Mouse (Mus musculus) testis, postnatal 10 days (tissue): ENCODE results near the gene Hadhb.
A peak's percentile ranks its signal among the peaks of the same experiment; 100 is the strongest.
"Not testable (repeated sequence)": the region's sequence is repeated elsewhere in the genome, so short reads cannot be mapped to it uniquely, and the experiment has no call there.

Experiments
- DNase-seq: peaks from one replicate; pipeline ENCODE4 v3.0.0; 2021; ENCODE audit warnings: low spot score

Hadhb gene

DNA sequence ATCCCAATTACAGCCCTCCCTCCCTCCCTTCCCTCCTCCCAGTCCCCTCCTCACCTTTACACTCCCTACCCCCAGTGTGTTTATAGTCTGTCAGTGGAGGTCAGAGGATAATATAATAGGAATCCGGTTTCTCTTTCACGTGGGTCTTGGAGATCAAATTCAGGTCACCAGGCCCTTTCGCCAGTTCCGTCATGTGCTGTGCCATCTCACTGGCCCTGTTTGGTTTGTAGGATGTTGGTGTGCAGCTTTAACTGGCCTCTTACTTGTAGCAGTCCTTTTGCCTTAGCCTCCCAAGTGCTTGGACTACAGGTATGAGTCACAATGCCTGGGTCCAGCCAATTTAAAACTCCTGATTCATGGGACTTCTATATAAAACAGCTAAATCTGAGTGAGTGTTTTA, 20.8 kb downstream of the Hadhb start:
- no peak for DNase-seq

DNA sequence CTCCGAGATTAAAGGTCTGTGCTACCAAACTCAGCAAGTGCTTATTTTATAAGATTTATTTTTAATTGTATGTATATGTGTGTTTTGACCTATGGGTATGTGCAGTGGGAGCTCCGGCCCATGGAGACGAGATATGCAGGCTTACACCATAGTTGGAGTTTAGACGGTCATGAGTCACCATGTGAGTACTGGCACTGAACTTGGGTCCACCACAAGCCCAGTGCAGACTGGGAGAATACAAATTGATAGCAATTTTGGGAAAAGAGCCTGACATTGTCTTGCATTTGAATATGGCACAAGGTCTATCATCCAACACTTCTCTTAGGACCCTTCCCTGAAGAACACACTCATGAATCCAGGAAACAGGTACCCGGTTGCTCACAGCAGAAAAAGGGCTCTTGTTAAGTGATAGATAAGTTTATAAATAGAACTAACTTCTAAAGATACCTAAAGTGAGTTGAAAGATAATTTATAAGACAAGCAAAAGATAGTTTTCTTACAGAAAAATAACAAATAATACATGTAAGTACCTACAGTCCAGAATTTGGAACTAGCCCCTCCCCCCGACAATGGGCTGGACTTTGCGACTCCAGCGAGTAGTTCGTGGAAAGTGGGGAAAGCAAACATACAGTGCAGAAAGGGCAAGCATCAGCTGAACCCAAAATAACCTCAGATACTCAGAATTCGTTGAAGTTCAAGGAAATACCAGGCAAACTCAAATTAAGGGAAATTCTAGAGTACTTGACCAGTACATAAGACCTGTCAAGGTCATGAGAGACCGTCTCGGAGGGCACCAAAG, 32.8 kb downstream of the Hadhb start:
- no peak for DNase-seq

- DNase-seq = no peak
Observed at GRCm38 (mm10) chr5:30192452-30192851, 37.4 kb downstream of the Hadhb start.

DNA sequence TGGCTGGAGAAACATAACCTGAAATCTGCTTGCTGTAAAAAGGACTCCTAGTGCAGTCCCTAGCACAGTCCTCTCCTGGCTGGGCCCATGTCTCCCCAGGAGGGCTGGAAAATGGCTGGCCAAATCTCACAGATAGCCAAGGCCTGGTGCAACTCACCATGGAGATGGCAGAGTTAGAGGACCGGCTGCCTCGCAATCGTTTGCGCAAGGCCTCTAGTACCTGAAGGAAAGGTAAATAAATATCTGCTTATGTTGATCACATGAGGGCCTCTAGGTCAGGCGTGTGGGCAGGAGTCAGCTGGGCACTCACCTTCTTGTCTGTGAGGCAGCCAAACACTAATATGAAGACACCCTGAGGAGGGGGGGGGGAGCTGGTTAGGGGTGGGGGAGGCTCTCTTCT, 40.3 kb downstream of the Hadhb start:
- DNase-seq = no peak

- DNase-seq = no peak
Observed at GRCm38 (mm10) chr5:30198257-30198656, 43.2 kb downstream of the Hadhb start.

DNA sequence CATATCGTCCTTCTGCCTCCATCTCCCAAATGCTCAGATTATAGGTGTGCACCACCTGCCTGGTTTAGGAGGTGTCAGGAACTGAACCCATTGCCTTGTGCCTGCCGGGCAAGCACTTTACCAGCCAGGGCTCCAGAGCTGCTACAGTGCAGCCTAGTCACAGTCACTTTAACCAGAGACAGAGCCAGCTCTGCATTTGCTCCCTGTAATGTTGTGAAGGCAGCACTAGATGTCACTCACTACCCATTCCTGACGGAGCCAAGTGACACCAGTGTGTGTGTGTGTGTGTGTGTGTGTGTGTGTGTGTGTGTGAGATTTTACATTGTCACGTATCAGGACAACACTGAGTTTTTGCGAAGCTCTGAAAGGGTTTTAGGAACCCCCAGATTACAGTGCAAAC, 46.5 kb downstream of the Hadhb start:
- DNase-seq = peak; percentile 62

DNA sequence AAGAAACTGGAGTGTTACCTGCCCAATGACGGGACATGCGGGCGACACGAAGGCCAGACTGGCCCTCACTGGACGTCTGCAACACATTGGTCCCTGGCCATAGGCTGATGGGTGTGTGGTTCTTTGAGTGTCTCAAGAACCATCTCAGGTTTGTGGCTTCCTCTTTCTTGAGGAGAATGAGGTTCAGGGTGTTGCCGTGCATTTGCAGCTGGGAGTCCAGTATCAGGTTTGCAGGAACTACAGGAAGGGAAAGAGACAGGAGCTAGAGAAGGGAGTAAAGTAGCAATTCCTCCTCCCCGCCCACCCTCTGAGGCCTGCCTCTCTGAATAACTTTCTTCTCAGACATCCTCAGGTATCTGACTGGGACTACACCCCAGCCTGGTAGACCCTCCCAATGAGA, 47.2 kb downstream of the Hadhb start:
- no peak for DNase-seq

DNA sequence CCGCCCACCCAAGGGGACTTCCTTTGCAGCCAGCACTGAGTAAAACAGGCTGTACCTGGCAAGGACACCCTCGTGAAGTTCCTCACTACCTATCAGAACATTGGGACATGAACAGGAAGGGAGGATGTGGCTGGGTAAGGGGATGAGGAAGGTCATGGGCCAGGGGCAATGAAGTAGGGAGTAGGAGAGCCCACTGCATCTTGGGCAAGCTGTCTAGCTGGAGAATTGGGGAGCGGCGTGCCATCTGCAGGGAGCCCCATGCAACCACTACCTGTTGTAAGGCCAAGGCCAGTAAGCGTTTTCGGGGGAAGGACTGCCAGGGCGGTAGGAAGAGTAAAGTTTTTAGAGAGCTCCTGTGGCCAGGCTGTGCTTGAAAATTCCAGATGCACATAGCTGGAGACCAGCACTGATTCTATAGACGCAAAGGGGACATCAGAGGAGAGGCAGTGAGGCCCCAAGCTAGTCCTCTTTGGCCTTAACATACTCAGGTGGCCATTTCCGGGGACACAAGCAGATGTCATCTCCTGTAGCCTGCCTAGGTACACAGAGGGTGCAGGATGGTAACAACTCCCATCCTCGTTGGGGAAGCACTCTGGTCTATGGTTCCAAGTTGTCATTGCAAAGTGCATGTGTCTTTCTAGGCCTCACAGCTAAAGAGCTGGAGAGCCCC, 48.3 kb downstream of the Hadhb start:
- no peak for DNase-seq

DNA sequence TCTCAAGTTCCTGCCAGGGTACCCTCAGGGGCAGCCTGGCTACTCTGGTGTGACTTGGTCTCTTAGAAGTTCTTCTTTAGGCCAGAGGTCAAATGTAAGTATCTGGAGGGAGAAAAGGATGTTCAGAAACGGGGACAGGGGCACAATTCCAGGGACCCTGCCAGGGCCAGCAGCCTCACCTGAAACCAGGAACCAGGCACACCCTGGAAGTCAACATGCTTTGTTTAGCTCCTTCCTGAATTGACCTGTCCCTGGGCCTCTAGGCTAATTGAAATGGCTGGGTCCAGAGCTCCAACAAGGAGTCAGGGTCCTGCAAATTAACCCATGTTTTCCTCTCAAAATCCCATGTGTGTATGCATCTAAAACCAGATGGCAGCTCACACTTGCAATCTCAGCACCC, 49.4 kb downstream of the Hadhb start:
- DNase-seq = no peak

DNA sequence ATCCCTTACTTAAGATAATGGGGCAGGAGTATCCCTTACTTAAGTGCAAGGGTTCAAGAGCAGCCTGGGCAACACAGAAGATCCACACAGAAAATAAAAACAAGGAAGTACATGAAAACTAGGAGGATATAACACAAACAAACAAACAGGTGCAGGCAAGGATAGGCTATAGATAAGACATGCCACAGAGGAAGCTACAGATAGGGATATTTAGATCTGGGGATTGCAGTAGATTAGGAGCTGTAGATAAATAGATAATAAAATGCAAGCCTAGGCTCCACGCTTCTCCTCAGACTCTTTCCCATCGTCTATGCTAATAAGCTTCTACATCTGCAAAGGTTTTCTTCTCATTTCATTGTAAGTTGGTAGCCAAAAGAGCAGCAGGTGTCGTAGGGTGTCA, 50.0 kb downstream of the Hadhb start:
- no peak for DNase-seq

GRCm38 (mm10) chr5:30205493-30205892, 50.4 kb downstream of the Hadhb start, which contains the start of gene Adgrf3:
TSS of gene Adgrf3 (minus strand) at chr5:30205722.
- no peak for DNase-seq

DNA sequence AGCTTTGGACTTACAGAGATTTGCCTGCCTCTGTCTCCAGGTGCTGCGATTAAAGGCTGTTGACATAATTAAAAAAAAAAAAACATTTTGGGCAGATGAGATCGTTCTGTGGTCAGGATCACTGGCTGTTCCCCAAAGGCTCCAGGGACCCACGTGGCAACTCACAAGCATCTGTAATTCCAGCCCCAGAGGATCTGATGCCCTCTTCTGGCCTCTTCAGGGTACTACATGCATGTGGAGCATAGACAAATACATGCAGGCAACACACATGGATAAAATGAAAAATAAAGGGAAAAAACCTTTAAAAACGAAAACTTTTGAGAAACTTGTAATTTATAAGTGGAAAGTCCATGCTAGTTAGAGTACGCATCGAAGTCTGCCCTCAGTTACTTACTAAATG, 52.2 kb downstream of the Hadhb start:
- no peak for DNase-seq

- not testable (repeated sequence) for DNase-seq
Observed at GRCm38 (mm10) chr5:30210758-30211157, 55.7 kb downstream of the Hadhb start.

- peak; percentile 80 for DNase-seq
Observed at GRCm38 (mm10) chr5:30214889-30215288, 59.8 kb downstream of the Hadhb start.

- no peak for DNase-seq
Observed at GRCm38 (mm10) chr5:30215970-30216369, 60.9 kb downstream of the Hadhb start.

DNA sequence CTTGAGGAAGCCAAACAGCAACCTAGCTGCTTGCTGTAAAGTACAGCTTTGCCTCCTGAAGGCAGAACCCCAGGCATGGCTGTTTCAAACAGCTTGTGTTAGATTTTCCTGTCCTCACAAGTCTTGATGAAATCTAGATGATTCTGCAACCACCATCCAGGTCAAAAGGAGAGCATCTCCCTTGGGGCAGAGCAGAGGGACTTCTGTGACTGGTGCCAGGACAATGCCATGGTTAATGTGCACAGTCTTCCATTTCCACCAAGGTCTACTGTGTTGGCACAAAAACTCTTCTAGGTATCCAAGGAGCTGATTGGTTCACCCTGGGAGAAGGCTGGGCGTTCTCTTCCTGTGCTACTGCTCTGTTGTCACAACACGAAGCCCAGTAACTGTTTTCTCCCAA, 64.7 kb downstream of the Hadhb start:
- no peak for DNase-seq

GRCm38 (mm10) chr5:30220666-30221065, 65.6 kb downstream of the Hadhb start:
- no peak for DNase-seq

- DNase-seq = no peak
Observed at GRCm38 (mm10) chr5:30222681-30223080, 67.6 kb downstream of the Hadhb start.

- DNase-seq = no peak
Observed at GRCm38 (mm10) chr5:30230901-30231300, 75.9 kb downstream of the Hadhb start.

DNA sequence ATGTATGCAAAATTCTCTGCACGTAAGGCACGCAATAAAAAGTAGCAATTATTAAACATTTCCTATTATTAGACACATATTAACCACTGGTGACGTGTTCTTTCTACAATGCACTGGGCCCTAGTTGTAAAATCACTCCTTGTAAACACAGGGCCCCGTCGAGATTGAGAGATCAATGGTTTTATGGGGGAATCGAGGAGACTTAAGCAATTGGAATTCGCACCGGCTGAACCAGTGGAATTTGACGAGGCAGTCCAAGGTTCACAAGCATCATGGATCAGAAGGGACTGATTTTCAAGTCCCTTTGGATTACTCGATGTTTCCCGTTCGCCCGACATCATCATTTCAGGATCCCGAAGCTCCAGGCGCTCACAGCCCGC, 76.8 kb downstream of the Hadhb start:
- no peak for DNase-seq

DNA sequence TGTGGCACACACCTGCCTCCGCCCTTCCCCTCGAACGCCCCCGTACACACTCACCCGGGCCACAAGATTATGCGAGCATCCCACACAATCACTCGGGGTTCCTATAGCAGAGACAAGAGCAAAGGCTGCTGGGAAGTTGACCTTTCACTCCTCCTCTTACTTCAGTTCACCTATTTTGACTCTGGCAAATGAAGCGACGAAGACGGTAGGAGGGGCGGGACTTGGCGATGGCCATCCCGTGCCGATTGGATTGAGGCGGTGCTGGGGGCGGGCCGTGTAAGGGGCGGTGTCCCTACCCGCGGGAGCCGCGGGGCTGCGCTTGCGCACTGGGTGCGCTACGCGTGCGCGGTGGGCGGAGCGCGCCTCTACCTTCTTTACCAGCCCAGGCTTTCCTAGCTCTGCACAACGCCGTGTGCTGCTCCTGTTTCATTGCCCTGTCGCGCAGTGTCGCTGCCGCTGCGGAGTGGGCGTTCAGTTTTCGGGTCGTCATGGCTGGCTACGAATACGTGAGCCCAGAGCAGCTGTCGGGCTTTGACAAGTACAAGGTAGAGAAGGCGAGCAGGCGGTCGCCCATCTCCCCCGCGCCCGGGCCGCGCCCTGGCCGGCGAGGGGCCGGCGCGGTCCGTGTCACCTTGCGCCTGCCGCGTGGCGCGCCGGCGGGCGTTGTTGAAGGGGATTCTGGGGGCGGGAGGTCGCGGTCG, 77.4 kb downstream of the Hadhb start, which contains the start of gene Selenoi:
Gene Selenoi, plus strand, starts transcription at position 311 of the 701 bp plus-strand sequence.
- peak; percentile 99 for DNase-seq

- no peak for DNase-seq
Observed at GRCm38 (mm10) chr5:30233042-30233441, 78.0 kb downstream of the Hadhb start.

GRCm38 (mm10) chr5:30233979-30234378, 78.9 kb downstream of the Hadhb start:
- no peak for DNase-seq
